Mouse (Mus musculus): Measurements from ENCODE around the gene Ehd1. TPM values are rescaled to one million over a fixed set of nuclear protein-coding genes. Genes with fewer than 3 reads are reported as not detected.

Ehd1 gene
- polyA plus RNA-seq, 1 experiment = 198 TPM

GRCm38 (mm10) chr19:6260946-6261345, 15.6 kb upstream of the Ehd1 start:
- DNase-seq (ENCODE audit: low read depth) = no peak

DNA sequence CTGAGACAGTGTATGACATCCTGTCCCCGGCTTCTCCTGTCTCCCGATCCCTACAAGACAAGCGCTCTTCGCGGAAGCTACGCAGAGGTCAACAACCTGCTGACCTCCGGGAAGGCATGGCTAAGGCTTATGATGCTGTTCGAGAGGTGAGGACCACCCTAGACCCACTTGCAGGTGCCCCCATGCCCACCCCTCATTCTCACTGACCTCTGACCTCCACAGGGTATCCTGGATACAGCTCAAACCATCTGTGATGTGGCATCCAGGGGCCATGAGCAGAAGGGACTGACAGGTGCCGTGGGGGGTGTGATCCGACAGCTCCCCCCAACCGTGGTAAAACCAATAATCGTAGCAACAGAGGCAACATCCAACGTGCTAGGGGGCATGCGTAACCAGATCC, 15.1 kb upstream of the Ehd1 start:
- no peak for DNase-seq (ENCODE audit: low read depth)

- DNase-seq (ENCODE audit: low read depth) = no peak
Measured at GRCm38 (mm10) chr19:6262222-6262621, 14.3 kb upstream of the Ehd1 start.

DNA sequence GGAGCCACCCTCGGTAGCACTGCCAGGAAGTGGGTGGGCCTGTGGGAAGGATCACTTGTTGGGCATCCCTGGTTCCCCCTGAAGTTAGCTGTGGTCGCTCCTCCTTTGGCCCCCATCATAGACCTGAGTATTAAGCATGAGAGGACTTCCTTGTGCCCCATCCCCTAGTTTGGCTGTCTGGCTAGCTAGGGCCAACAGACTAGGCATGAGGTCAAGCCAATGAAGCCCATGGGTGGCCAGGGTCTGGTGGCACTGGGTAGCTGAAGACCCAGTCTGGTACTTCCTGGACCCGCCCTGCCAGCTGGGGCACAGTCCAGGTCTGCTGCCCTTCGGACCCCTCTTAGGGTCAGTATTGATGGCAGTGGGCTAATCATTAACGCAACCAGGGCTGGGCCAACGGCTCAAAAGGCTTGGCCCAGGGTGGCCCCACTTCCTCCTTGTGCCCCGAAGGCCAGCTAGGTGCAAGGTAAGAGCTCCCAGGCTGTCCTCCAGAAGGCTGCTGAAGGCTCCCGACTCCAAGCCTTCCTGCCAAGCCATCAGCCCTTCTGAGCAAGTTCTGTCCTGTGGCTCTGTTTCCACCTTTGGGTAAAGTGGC, 13.6 kb upstream of the Ehd1 start:
- DNase-seq (ENCODE audit: low read depth) = no peak

GRCm38 (mm10) chr19:6264200-6264599, 12.3 kb upstream of the Ehd1 start:
- no peak for DNase-seq (ENCODE audit: low read depth)

DNA sequence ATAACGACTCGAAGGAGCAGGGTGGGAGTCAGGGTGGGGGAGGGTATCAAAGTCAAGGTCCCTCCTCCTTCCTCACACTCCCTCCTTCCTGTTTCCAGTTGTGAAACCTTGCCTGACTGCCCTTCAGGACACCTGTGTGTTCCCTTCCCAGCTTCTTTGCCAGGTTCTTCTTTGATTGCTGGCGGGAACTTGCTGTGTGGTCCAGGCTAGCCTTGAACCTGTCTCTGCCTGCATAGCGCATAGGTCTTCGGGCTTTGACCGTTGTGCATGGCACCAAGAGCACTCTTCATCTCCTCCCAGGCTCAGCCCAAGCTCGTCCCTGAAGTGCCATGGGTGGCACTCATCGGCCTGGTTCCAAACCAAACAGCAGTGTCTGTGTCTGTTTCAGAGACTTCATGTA, 11.6 kb upstream of the Ehd1 start:
- DNase-seq (ENCODE audit: low read depth) = no peak

DNA sequence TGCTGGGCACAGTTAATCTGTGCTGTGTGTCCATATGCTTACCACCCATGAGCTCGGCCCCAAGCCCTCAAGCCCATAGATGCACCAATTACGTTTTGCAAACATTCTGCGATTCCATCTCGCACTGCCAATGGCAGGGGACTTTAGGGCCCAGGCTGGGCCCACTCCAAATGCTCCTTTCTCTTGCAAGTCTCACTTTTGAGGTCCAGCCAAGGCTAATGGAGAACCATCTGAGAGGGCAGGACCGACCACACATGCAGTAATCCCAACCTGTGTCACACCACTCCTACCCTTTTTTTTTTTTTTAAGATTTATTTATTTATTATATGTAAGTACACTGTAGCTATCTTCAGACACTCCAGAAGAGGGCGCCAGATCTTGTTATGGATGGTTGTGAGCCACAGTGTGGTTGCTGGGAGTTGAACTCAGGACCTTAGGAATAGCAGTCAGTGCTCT, 10.8 kb upstream of the Ehd1 start:
- DNase-seq (ENCODE audit: low read depth) = no peak

DNA sequence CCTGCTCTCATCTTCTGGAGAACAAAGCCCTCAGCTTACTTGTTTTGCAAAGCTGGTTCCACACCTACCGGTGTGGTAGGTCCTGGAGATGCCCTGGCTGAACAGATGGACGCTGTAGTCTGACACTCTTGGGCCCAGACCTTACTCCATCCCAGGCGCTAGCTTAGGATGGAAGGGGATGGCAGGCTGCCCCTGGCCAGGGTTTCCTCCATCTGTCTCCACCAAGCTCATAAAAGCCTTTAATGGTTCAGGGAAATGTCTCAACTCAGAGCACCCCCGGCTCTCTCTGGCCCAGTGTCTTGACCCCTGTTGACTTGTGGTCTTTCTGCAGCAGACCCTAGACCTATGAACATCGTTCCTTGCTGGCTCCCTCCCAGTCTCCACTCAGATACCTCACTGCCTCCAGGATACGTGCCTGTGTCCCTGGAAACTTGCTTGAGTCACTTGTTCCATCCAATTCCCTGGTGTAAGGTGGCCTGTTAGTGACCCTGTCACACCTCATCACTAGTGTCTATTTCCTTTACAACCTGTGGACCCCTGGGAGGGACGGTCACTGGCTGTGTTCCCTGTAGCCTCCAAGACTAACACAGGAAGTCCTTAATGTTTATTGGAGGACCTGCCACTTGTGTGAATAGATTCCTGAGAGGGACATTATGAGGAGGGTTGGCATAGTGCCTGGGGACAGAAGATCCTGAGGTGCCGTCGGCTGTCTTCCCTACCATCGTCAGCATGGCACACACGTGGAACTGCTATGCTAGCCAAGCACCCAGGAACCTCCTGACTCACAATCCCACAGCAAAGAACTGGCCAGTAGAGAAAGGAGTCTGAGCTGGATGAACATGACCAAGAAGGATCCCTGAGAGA, 9.0 kb upstream of the Ehd1 start:
- DNase-seq (ENCODE audit: low read depth) = no peak

DNA sequence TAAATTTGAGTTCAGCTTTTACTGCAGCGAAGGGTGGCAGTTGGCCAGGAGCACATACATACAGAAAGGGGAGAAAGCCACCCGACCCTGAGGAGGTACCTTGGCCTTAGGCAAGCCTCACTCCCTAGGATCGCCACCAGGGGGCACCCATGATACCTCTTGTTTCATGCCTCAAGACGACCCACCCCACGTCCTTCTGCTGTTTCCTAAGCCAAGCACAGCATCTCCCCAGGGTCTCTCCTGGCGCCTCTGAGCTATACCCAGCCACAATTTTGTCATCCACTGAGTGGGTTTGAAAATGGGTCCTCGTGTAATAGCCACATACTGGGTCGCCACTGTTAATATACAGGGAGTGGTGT, 8.4 kb upstream of the Ehd1 start:
- no peak for DNase-seq (ENCODE audit: low read depth)

DNA sequence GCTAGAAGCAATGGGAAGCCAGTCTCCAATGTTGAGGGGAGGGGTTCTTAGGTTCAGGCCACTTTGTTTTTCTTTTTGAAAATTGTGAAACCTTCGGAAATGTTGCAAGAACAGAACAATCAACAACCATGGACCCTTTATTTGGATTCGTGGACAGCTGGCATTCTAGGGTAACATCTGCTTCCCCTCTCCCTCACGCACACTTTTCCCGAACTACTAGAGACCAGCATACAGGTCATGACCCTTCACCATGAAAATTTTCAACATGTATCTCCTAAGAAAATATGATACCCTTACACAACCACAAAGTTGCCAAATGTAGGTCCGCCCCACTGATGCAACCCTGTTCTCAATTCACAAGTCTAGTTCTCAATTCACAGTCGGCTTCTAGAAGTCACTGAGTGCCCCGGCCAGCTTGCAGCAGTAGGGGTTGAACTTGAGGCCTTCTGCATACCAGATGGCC, 7.8 kb upstream of the Ehd1 start:
- DNase-seq (ENCODE audit: low read depth) = no peak

DNA sequence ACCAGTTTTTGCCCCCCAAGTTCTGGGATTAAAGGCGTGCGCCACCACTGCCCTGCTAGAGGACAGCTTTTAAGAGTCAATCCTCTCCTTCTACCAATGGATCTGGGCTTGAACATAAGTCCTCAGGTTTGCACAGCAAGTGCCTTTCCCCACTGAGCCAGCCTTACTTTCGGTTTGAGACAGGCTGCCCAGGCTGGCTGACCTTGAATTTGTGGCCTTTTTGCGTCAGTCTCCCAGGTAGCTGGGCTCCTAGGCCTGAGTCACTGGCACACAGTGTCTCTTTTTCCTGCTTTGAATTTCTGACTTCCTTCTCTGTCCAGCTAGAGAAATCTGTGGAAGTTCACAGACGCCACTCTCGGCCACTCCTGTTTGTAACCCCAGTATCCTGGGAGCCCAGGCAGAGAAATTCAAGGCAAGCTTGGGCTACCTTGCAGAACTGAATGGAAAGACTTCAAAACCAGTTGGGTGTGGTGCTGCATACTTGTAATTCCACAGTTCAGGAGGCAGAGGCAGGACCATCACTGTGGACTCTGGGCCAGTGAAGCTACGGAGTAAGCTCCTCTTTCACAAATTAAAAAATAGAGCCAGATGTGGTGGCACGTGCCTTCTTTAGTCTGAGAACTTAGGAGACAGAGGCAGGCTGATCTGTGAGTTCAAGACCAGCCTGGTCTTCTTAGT, 6.6 kb upstream of the Ehd1 start:
- no peak for DNase-seq (ENCODE audit: low read depth)

DNA sequence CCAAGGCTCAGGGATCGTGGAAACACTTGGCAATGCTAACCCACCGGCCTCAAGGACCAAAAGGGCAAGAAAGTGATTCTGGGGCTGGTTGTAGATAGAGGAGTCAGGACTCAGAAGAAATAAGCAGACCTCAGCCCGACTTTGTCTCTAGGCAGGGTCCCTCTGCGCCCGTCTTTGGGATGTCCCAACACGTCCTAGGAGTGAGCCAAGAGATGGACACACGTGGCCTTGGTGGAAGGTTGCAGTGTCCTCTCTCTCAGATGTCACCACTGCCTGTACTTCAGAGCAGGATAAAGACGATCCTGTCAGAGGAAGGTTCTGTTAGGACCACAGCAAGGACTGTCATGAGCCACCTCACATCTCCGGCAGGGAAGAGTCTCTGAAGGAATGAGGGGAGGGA, 5.9 kb upstream of the Ehd1 start:
- no peak for DNase-seq (ENCODE audit: low read depth)

DNA sequence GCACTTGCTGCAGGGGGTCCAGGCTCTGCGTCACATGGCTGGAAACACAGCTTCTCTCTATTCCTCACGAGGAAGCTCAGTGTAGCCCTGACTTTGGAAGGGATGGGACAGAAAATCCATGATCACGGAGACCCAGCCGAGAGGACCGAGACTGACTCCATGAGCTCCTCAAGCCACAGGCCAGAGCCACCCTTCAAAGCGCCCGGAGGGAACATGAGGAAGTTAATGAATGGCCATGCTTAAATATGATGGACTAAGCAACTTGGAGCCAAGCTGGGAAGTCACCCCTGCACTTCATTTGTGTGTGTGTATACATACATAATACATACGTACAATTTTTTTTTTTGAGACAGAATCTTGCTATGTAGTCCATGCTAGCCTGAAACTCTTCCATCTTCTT, 5.3 kb upstream of the Ehd1 start:
- no peak for DNase-seq (ENCODE audit: low read depth)

DNA sequence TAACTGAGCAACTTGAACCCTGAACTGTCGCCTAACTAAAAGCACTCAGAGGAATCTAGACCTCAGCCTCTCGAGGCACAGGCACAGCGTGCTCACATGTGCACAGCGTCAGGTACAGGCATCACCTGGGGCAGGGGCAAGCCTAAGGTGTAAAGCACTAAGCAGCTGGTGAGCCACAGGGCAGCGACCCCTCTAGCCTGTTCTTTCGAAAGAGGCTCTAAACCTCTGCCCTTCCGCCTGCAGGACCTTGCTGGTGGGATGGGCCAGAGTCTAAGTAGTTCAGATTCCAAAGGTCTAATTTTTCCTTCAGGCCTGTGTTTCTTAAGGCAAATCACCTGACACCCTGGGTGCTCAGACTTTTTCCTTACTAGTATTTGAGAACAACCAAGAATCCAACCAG, 4.5 kb upstream of the Ehd1 start:
- DNase-seq (ENCODE audit: low read depth) = no peak

DNA sequence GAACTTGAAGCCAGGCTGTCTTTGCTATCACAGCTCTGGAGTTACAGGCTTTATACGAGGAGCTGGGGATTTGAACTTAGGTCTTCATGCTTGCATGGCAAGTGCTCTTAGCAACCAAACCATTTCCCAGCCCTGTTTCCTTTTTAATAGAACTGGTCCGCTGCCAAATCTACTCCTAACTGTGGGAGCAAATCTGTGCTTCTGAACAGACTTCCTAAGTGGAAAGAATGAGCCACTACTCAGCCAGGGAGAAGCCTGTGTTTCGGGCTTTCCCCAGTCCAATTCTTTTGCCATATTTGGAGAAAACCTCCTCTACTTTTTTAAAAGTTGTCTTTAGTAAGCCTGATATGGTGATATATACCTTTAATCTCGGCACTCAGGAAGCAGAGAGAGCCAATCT, 3.8 kb upstream of the Ehd1 start:
- DNase-seq (ENCODE audit: low read depth) = no peak

DNA sequence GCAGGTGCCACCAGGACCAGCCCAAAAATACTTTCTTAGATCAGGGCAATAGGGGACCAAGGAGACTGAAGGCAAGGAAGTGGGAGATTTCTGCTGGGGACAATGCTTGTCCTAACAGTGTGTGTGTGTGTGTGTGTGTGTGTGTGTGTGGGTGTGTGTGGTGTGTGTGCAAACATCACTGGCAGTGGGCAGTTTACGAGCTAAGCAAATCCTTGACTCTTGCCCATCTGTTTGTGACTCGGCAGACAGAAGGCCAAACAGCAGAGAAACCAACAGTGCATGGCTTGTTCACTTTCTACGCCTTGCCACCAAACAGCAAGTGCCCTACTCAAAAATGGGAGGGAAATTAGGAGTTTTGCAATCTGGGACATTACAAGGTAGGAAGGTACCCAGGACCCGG, 2.9 kb upstream of the Ehd1 start:
- no peak for DNase-seq (ENCODE audit: low read depth)

GRCm38 (mm10) chr19:6273998-6274608, 2.4 kb upstream of the Ehd1 start:
- DNase-seq (ENCODE audit: low read depth) = no peak

DNA sequence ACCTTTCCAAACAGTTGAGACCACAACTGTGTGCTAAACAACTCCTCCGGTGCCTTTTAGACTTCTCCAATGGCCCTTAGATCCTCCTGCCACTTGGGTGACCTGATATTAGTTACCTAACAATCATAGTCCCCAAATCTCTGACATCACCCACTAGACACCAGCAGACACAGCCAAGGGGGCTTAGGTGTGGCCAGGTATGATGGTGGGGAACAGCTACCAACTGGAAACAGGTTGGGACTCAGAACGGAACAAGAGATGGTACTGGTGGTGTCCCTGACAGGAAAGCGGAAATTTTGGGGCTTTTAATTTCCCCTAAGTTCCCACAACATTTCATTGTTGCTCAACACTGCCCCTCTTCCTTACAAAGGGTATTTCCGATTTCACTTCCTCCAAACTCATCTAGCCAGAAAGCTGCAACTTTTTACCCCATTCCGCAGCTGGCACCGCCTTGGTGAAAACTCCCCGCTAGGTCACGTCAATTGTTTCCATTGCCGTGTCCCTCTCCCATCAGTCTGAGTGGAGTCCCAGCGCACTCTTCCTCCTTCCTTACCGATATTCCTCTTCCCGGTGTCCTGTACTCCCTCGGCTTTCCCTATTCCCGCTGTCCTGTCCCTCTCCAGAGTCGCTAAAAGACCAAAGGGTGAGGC, 660 bp upstream of the Ehd1 start:
- DNase-seq (ENCODE audit: low read depth) = no peak

DNA sequence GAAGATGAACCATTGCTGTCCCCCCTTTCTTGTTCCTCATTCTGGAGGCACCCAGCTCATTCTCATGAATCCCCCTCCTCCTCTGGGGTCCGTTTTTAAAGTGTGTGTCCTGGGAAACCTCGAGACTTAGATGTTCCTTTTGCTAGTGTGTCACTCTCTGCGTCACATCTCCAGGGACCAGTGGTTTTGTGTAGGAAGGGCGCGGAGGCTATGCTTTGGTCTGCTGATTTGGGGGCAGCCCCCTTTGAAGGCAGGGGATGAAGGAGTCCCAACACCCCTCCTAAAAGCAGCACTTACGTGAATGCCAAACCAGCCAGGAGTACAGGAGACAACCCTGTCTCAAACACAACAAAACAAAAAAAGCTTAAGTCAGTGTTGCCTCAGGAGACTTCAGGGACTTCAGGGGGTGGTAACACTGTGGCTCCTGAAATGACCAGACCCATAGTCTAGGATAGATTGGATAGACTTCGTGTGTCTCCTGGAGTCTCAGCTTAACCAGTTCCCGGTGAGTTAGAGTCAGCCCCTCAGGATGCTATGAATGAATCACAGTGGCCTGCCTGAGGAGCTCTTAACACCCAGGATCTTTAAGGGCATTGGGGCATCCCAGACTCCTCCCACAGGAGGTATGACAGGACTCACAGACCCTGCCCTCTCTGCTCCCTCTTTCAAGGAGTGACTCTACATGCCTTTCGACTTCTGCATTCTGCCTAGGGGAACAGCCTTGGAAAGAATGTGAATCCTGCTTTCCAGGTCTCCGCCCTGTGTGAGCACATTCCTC, 1.3 kb downstream of the Ehd1 start:
- peak; percentile 99 for DNase-seq (ENCODE audit: low read depth)

- DNase-seq (ENCODE audit: low read depth) = no peak
Measured at GRCm38 (mm10) chr19:6278439-6279073, 2.0 kb downstream of the Ehd1 start.

Data from gonadal fat pad, adult 2 months (tissue).